Mouse (Mus musculus) kidney, adult 2 months (tissue): Measurements from ENCODE around the gene Slit3. TPM values are rescaled to one million over a fixed set of nuclear protein-coding genes. Genes with fewer than 3 reads are reported as not detected.

Experiments used
- DNase-seq: peaks from one replicate; pipeline ENCODE4 v3.0.0; 2021
- H3K27ac ChIP-seq: fragments of 200-500 bp; 2 replicates; pipeline ENCODE4 v1.5.1; 2012; ENCODE audit warnings: low read depth, low read length, control low read depth, inconsistent platforms; ENCODE audit not compliant: insufficient read depth
- H3K27me3 ChIP-seq: fragments of 200-500 bp; replicated peaks from 2 replicates; pipeline ENCODE4 v1.6.1; 2012; ENCODE audit warnings: mild to moderate bottlenecking, moderate library complexity, low read length, inconsistent platforms; ENCODE audit not compliant: control insufficient read depth, insufficient read depth
- H3K36me3 ChIP-seq: fragments of 200-500 bp; 2 replicates; pipeline ENCODE4 v1.6.1; 2012; ENCODE audit warnings: mild to moderate bottlenecking, moderate library complexity, low read length, inconsistent platforms; ENCODE audit not compliant: control insufficient read depth, insufficient read depth
- H3K4me1 ChIP-seq: fragments of 200-500 bp; 2 replicates; pipeline ENCODE4 v1.6.1; 2011; ENCODE audit warnings: low read length; ENCODE audit not compliant: control insufficient read depth, insufficient read depth
- H3K4me3 ChIP-seq: fragments of 200-500 bp; 2 replicates; pipeline ENCODE4 v1.5.1; 2011; ENCODE audit warnings: mild to moderate bottlenecking, low read depth, low read length, control low read depth; ENCODE audit not compliant: insufficient read depth
- CTCF ChIP-seq: fragments of 200-500 bp; conservative IDR thresholded peaks from 2 replicates; pipeline ENCODE4 v1.5.1; 2011; ENCODE audit warnings: low read depth, mild to moderate bottlenecking, control low read depth, low read length, moderate library complexity, mixed read lengths; ENCODE audit not compliant: insufficient read depth, insufficient read length
- POLR2A ChIP-seq: fragments of 200-500 bp; IDR thresholded peaks from one replicate; pipeline ENCODE4 v1.6.1; 2011; ENCODE audit warnings: low read depth, low read length, control low read depth
- WGBS: fragments of 180-500 bp; shearing (Covaris S2); methylation state at CpG from one replicate; pipeline ENCODE4 v1.1.7; 2018; 5-methylcytosine and 5-hydroxymethylcytosine counted together
- polyA plus RNA-seq: library from polyadenylated mRNA; depleted of rRNA; stranded (reverse); fragments of >200 nt; gene quantifications from 2 replicates; pipeline ENCODE4 v1.2.3, GENCODE M21; 2012

Gene Slit3
- polyA plus RNA-seq, 1 experiment = 8.4 TPM

DNA sequence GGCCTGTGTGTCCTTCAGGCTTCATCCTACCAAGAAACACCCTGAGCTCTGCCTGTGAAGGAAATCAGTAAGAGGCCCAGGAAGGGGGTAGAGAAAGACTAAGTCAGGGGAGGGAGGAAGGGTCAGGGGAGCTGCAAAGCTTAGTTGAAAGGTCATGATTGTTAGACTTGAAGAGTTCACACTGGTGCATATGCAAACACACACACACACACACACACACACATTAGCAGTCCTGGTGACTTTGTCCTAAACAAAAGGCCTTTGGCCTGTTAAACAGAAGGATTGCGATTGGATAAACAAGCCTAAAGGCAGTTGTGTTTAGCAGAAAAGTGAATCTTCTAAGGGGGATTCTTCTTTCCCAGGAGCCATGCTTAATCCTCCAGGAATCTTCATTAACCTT lies 7.7 kb upstream of the Slit3 start:
- 93% methylated on average over 1 of the region's 1 CpGs for WGBS
- Histone ChIP-seq H3K27me3 (no peaks in the 10 kb centered on the region; the same call in 1 of the 2 replicates), H3K4me3 (no peak overlapping the region), H3K27ac (no peak overlapping the region), H3K4me1 (no peaks in the 10 kb centered on the region), H3K36me3 (no peaks in the 10 kb centered on the region)
- DNase-seq = no peak
- TF ChIP-seq CTCF = no peak
- TF ChIP-seq POLR2A = no peak

DNA sequence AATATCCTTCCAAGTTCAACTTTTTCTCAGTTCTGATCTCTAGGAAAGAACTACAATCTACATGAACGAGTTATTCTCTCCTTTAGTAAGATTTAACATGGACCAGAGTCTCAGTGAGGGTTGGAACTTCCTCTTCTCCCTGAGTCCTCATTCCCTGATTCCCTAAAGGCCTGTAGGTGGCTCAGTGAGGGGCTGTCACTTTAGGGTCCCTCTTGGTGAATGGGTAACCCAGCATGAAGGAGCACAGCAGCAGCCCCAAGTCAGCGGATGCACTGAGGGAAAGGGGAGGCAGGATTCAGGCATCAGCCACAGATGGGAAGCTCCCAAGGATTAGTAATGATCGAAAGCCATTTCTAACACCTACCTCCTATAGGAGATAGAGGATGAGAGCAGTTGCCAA lies 4.6 kb upstream of the Slit3 start:
- no peak overlapping the region for H3K4me3 ChIP-seq
- no peaks in the 10 kb centered on the region for H3K4me1 ChIP-seq
- WGBS = 87% methylated on average over 3 of the region's 3 CpGs
- H3K36me3 ChIP-seq = no peaks in the 10 kb centered on the region
- H3K27ac ChIP-seq = no peak overlapping the region
- H3K27me3 ChIP-seq = peaks cover 1% of the 10 kb centered on the region
- TF ChIP-seq POLR2A = no peak
- TF ChIP-seq CTCF = no peak
- no peak for DNase-seq

DNA sequence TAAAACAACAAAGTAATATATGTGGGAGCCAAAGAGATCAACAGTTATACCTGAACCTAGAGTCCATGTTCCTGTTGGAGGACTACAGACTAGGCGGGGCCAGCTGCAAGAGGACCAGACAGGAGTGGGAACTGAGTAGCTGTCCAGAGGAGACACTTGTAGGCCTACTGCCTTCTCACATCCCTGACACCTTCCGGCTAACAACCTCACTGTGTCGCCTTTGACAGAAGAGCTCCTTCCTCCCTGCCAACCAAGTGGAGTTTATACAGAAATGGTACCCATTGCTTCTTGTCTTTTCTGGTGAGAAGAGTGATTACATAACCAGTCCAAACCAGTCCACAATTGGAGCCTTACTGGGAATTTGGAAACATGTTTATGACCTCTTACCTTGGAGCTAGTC lies 3.2 kb upstream of the Slit3 start:
- TF ChIP-seq CTCF (no peak), POLR2A (no peak)
- Histone ChIP-seq H3K27ac (no peak overlapping the region), H3K27me3 (peaks cover 1% of the 10 kb centered on the region), H3K4me1 (peaks cover 3% of the 10 kb centered on the region; the same call in 1 of the 2 replicates), H3K4me3 (no peak overlapping the region), H3K36me3 (no peaks in the 10 kb centered on the region)
- DNase-seq = no peak
- 96% methylated on average over 3 of the region's 3 CpGs for WGBS

DNA sequence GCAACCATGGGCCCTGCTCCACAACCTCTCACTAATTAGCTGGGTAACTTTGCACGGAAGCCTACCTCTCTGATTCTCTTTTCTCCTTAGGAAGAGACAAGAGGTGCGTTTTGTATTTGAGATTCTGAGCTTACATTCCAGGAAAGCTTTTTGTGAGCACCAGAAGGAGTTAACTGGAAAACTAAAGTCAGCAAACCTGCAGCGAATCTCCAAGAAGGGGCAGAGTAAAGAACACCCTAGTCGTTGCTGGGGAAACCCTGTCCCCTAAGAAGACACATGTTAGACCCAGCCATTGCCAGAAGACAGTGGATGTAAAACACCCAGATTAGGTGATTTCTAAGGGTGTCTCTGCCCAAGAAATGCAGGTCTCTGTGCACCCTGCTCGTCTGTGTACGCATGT lies 2.3 kb upstream of the Slit3 start:
- Histone ChIP-seq H3K27ac (no peak overlapping the region), H3K27me3 (peaks cover 1% of the 10 kb centered on the region; the same call in 1 of the 2 replicates), H3K4me3 (no peak overlapping the region), H3K36me3 (no peaks in the 10 kb centered on the region), H3K4me1 (peaks cover 3% of the 10 kb centered on the region; the same call in 1 of the 2 replicates)
- WGBS = 78% methylated on average over 6 of the region's 6 CpGs
- TF ChIP-seq POLR2A (no peak), CTCF (no peak)
- no peak for DNase-seq

DNA sequence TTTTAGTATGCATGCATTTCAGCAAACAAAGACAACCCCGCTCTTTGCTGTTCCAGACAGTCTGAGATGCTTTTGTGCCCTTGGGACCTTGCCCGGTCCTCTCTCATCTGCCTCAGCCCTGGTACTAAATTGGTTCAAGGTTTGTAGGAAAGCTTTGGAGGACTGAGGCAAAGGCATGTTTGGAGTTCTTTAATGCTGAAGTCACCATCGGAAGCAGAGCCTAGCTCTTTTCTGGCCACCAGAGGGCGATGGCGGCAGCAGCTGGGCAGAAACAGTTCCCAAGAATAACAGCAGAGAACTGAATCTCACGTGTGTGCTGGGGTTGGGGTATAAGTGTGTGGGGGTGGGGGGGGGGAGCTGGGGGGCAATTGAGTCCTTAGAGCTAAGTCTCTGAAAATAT lies 1.7 kb upstream of the Slit3 start:
- Histone ChIP-seq H3K27ac (no peak overlapping the region), H3K4me3 (no peak overlapping the region), H3K36me3 (no peaks in the 10 kb centered on the region), H3K4me1 (peaks cover 3% of the 10 kb centered on the region; the same call in 1 of the 2 replicates), H3K27me3 (peaks cover 1% of the 10 kb centered on the region; the same call in 1 of the 2 replicates)
- 17% methylated on average over 6 of the region's 6 CpGs for WGBS
- DNase-seq = peak; percentile 76
- TF ChIP-seq POLR2A (no peak), CTCF (peak; percentile 88)

DNA sequence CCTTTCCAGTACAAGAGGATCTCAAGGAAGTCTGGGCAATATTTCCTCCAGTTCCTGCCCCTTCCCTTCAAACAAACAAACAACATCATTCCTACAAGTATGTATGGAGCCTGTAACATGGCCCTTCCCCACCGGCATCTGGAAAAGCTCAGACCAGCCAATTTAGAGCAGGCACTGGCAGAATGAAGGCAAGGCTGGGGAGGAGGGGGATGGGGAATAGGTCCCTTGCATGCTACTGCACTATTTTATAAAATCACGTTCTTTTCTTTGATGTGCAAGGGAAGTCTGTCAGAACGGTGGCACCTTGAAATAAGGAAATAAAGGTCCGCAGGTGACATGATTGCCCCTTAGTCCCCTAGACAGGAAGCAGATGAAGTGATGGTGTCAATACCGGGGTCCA lies 948 bp upstream of the Slit3 start:
- peaks cover 3% of the 10 kb centered on the region; the same call in 1 of the 2 replicates for H3K4me1 ChIP-seq
- H3K27ac ChIP-seq = no peak overlapping the region
- DNase-seq = no peak
- no peaks in the 10 kb centered on the region for H3K36me3 ChIP-seq
- TF ChIP-seq POLR2A = no peak
- no peak for TF ChIP-seq CTCF
- peaks cover 1% of the 10 kb centered on the region; the same call in 1 of the 2 replicates for H3K27me3 ChIP-seq
- 44% methylated on average over 5 of the region's 5 CpGs for WGBS
- no peak overlapping the region for H3K4me3 ChIP-seq

DNA sequence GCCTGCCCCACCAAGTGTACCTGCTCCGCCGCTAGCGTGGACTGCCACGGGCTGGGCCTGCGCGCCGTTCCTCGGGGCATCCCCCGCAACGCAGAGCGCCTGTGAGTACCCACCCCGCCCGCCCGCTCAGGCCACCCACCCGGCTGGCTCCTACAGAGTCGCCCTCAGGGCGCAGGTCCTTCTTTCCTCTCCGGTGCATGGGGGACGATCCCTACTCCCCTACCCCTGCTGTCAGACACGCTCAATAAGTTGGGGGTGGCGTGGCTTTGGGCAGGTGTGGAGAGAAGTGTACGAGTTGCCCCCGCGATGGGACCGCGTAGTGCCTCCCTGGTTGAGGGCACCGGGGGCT lies 561 bp downstream of the Slit3 start:
- no peak for DNase-seq
- Histone ChIP-seq H3K4me1 (peaks cover 3% of the 10 kb centered on the region; the same call in 1 of the 2 replicates), H3K27ac (no peak overlapping the region), H3K27me3 (peaks cover 1% of the 10 kb centered on the region; the same call in 1 of the 2 replicates), H3K36me3 (no peaks in the 10 kb centered on the region), H3K4me3 (peak overlapping the region; percentile 53)
- TF ChIP-seq POLR2A (no peak), CTCF (no peak)
- WGBS = 2% methylated on average over 27 of the region's 27 CpGs
